In genomic region chr6:74870626-74871320, GRCm38 (mm10) we compare ENCODE assay signal across 15 mouse cellular contexts.
A peak's percentile ranks its signal among the peaks of the same experiment; 100 is the strongest.
DNase-seq lines count a peak whose midpoint lies in the region; ATAC-seq and TF ChIP-seq lines count a peak whose summit lies in the region.
"Had no signal": no experiment of that assay in that cellular context is flagged by ENCODE, and none has a peak within 500 bp of the region (broad histone marks: within the 10 kb centered on the region; RNA-seq: fewer than 3 reads in every experiment).

No protein-coding gene starts in this region.

- no peaks in the 10 kb centered on the region for H3K27me3 ChIP-seq in hindbrain, embryonic 11.5 days (ENCODE audit: control insufficient read depth, insufficient read depth, low read length)
- H3K27me3 ChIP-seq in hindbrain, embryonic 10.5 days (ENCODE audit: insufficient read depth, poor library complexity, severe bottlenecking) = no peaks in the 10 kb centered on the region
- no peaks in the 10 kb centered on the region for H3K27me3 ChIP-seq in cerebellum, adult 2 months (ENCODE audit: control insufficient read depth, insufficient read depth, low read length)
- H3K27me3 ChIP-seq: embryonic facial prominence, embryonic 15.5 days; lung, embryonic 15.5 days had no signal

- intact Hi-C loops in heart, postnatal 36 days (cut with DNase I) = no loop called here
- intact Hi-C loops in left cerebral cortex, postnatal 10 days (cut with DNase I) = no loop called here

- H3K4me1 ChIP-seq in hindbrain, embryonic 11.5 days (replicated peaks; ENCODE audit: control insufficient read depth, insufficient read depth, low read length) = no peaks in the 10 kb centered on the region
- H3K4me1 ChIP-seq in hindbrain, embryonic 10.5 days (replicated peaks) = no peaks in the 10 kb centered on the region
- no peaks in the 10 kb centered on the region for H3K4me1 ChIP-seq in cerebellum, adult 2 months (ENCODE audit: control insufficient read depth, insufficient read depth, low read length)
- H3K4me1 ChIP-seq: embryonic facial prominence, embryonic 15.5 days; heart, embryonic 10.5 days; lung, embryonic 15.5 days had no signal

- TF ChIP-seq POLR2A in cerebellum, adult 2 months (IDR thresholded peaks at IDR 0.05; ENCODE audit: borderline replicate concordance, insufficient read depth, low read length) = no peak

- ATAC-seq in hindbrain, embryonic 11.5 days (ENCODE audit: low FRiP score) = peak; percentile 38; the same call in 1 of the 2 replicates

- no peaks in the 10 kb centered on the region for H3K36me3 ChIP-seq in hindbrain, embryonic 11.5 days (ENCODE audit: control insufficient read depth, insufficient read depth, low read length)
- no peaks in the 10 kb centered on the region for H3K36me3 ChIP-seq in hindbrain, embryonic 10.5 days
- H3K36me3 ChIP-seq: embryonic facial prominence, embryonic 15.5 days; heart, embryonic 10.5 days; lung, embryonic 15.5 days had no signal

- no peak overlapping the region for H3K4me3 ChIP-seq in hindbrain, embryonic 11.5 days (ENCODE audit: low read depth, low read length)
- H3K4me3 ChIP-seq in hindbrain, embryonic 10.5 days = no peak overlapping the region
- no peak overlapping the region for H3K4me3 ChIP-seq in cerebellum, adult 2 months (replicated peaks; ENCODE audit: insufficient read depth, low read depth, low read length)
- H3K4me3 ChIP-seq: embryonic facial prominence, embryonic 15.5 days; heart, embryonic 10.5 days; lung, embryonic 15.5 days had no signal

- no peak overlapping the region for H3K9ac ChIP-seq in hindbrain, embryonic 11.5 days (ENCODE audit: low read depth, low read length)
- H3K9ac ChIP-seq: embryonic facial prominence, embryonic 15.5 days; lung, embryonic 15.5 days had no signal

- H3K27ac ChIP-seq in hindbrain, embryonic 11.5 days (ENCODE audit: low read depth, low read length) = no peak overlapping the region
- no peak overlapping the region for H3K27ac ChIP-seq in hindbrain, embryonic 10.5 days
- no peak overlapping the region for H3K27ac ChIP-seq in cerebellum, adult 2 months (ENCODE audit: insufficient read depth, low read length)
- H3K27ac ChIP-seq: embryonic facial prominence, embryonic 15.5 days; heart, embryonic 10.5 days; lung, embryonic 15.5 days had no signal

- no peak for DNase-seq in hindbrain, embryonic 11.5 days (ENCODE audit: low spot score)
- DNase-seq in hindbrain, embryonic 10.5 days (ENCODE audit: low spot score) = no peak
- peak; percentile 10 to 52 for DNase-seq in cerebellum, adult 2 months
- DNase-seq in cerebellum, postnatal 36 days = peak; percentile 9 to 18
- peak; percentile 21 for DNase-seq in retina, embryonic 14.5 days (ENCODE audit: low spot score)
- DNase-seq in heart, postnatal 36 days = no peak
- no peak for DNase-seq in left cerebral cortex, postnatal 10 days (ENCODE audit: extremely low spot score in 1 of 2, low spot score in 2 of 2)
- DNase-seq: gastrocnemius, postnatal 36 days; kidney, adult 11 months; layer of hippocampus, postnatal 36 days; left cerebral cortex, postnatal 4 days had no signal

- TF ChIP-seq CTCF in cerebellum, adult 2 months (IDR thresholded peaks at IDR 0.05; ENCODE audit: borderline replicate concordance, insufficient read depth, low read depth, low read length) = no peak

- H3K9me3 ChIP-seq in hindbrain, embryonic 11.5 days (ENCODE audit: control insufficient read depth, low read length) = no peaks in the 10 kb centered on the region
- no peaks in the 10 kb centered on the region for H3K9me3 ChIP-seq in hindbrain, embryonic 10.5 days
- H3K9me3 ChIP-seq: embryonic facial prominence, embryonic 15.5 days; heart, embryonic 10.5 days; lung, embryonic 15.5 days had no signal

- WGBS in hindbrain, embryonic 11.5 days = 65% methylated on average over 8 of the region's 8 CpGs
- 76% methylated on average over 8 of the region's 8 CpGs for WGBS in hindbrain, embryonic 10.5 days
- WGBS in cerebellum, adult 2 months = 15% methylated on average over 8 of the region's 8 CpGs

- H3K4me2 ChIP-seq in hindbrain, embryonic 11.5 days (replicated peaks; ENCODE audit: low read depth, low read length) = no peak overlapping the region
- H3K4me2 ChIP-seq: embryonic facial prominence, embryonic 15.5 days; liver, embryonic 11.5 days; lung, embryonic 15.5 days had no signal

Comparison
In these comparisons a context has a peak if more than half of its experiments do, and no peak if none do; other contexts are left out.
1. DNase-seq: peak in cerebellum, adult 2 months (2 of 2), cerebellum, postnatal 36 days (2 of 2) and retina, embryonic 14.5 days (single experiment); none in hindbrain, embryonic 11.5 days (single experiment), hindbrain, embryonic 10.5 days (single experiment), heart, postnatal 36 days (0 of 2) and left cerebral cortex, postnatal 10 days (0 of 2).